Mouse (Mus musculus): ENCODE measurements around the gene Fam129b.

DNA sequence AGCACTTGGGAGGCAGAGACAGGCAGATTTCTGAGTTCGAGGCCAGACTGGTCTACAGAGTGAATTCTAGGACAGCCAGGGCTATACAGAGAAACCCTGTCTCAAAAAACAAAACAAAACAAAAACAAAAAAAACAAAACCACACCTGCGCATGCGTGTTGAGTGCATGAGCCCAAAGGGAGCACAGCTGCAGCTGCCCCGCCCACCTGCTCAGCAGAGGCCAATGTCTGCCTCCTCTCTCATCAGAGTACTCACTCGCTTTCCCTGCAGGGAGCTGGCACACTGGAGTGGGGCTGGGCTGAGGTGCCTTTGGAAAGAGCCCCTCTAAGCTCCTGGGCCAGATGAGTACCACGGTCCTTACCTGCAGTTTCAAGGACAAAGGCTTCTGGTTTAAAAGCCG, 55.8 kb downstream of the Fam129b start:
- no peak for TF ChIP-seq MYC (IDR thresholded peaks at IDR 0.05; ENCODE audit: low read depth, low read length)
- no peak for TF ChIP-seq CTCF (IDR thresholded peaks at IDR 0.05 in 2 of 3, conservative IDR thresholded peaks at IDR 0.05 in 1 of 3; ENCODE audit: control insufficient read depth in 1 of 3, insufficient read depth in 1 of 3, low read depth in 2 of 3, low read length in 3 of 3, poor library complexity in 1 of 3, severe bottlenecking in 1 of 3)
- no peak for TF ChIP-seq HCFC1 (IDR thresholded peaks at IDR 0.05; ENCODE audit: low read depth, low read length)
- TF ChIP-seq SMC3 (IDR thresholded peaks at IDR 0.05; ENCODE audit: low read depth, low read length), result no peak
